Mouse (Mus musculus) intestine, embryonic 16.5 days (tissue): Measurements from ENCODE around the gene Lama5. TPM values are rescaled to one million over a fixed set of nuclear protein-coding genes. Genes with fewer than 3 reads are reported as not detected.
A peak's percentile ranks its signal among the peaks of the same experiment; 100 is the strongest.

ENCODE experiments used
- ATAC-seq: fragments of 200-750 bp; cut with Nextera tagmentation; 2 replicates; pipeline ENCODE4 v1.8.0; 2017; ENCODE audit warnings: moderate TSS enrichment, moderate library complexity
- H3K27ac ChIP-seq: fragments of 300-500 bp; sonication (generic); 2 replicates; pipeline ENCODE4 v1.5.1; 2014; ENCODE audit warnings: mild to moderate bottlenecking, low read length
- H3K27me3 ChIP-seq: fragments of 300-500 bp; sonication (generic); replicated peaks from 2 replicates; pipeline ENCODE4 v1.6.1; 2014; ENCODE audit warnings: low read length, control low read depth, mixed read lengths; ENCODE audit not compliant: control insufficient read depth, insufficient read depth
- H3K36me3 ChIP-seq: fragments of 300-500 bp; sonication (generic); 2 replicates; pipeline ENCODE4 v1.6.1; 2014; ENCODE audit warnings: low read length, control low read depth; ENCODE audit not compliant: control insufficient read depth, insufficient read depth
- H3K4me1 ChIP-seq: fragments of 300-500 bp; sonication (generic); 2 replicates; pipeline ENCODE4 v1.6.1; 2014; ENCODE audit warnings: low read length, control low read depth, mixed read lengths; ENCODE audit not compliant: control insufficient read depth, insufficient read depth
- H3K4me2 ChIP-seq: fragments of 300-500 bp; sonication (generic); 2 replicates; pipeline ENCODE4 v1.6.1; 2014; ENCODE audit warnings: low read depth, low read length, control low read depth
- H3K4me3 ChIP-seq: fragments of 300-500 bp; sonication (generic); 2 replicates; pipeline ENCODE4 v1.5.1; 2014; ENCODE audit warnings: mild to moderate bottlenecking, low read length
- H3K9ac ChIP-seq: fragments of 300-500 bp; sonication (generic); 2 replicates; pipeline ENCODE4 v1.6.1; 2014; ENCODE audit warnings: low read depth, low read length
- H3K9me3 ChIP-seq: fragments of 300-500 bp; sonication (generic); 2 replicates; pipeline ENCODE4 v1.6.1; 2016; ENCODE audit warnings: low read length, control low read depth; ENCODE audit not compliant: control insufficient read depth
- WGBS: fragments of 180-500 bp; shearing (Covaris S2); extraction: QIAGEN DNeasy Blood & Tissue Kit; methylation state at CpG from one replicate; pipeline ENCODE4 v1.1.7; 2014; 5-methylcytosine and 5-hydroxymethylcytosine counted together
- polyA plus RNA-seq: library from polyadenylated mRNA; unstranded; fragments of >200 nt; fragmentation: Nextera tagmentation; extraction: Ambion mirVana; gene quantifications from 2 replicates; pipeline ENCODE4 v1.2.1, GENCODE M21; 2015

Gene Lama5
- polyA plus RNA-seq, 1 experiment from 2014 or later = 26.7 TPM

GRCm38 (mm10) chr2:180219145-180219943, 6.3 kb downstream of the Lama5 start:
- H3K9ac ChIP-seq = peak overlapping the region; percentile 11; the same call in 1 of the 2 replicates
- H3K36me3 ChIP-seq = no peaks in the 10 kb centered on the region
- H3K9me3 ChIP-seq = no peaks in the 10 kb centered on the region
- no peaks in the 10 kb centered on the region for H3K27me3 ChIP-seq
- H3K27ac ChIP-seq = peak overlapping the region; percentile 13; the same call in 1 of the 2 replicates
- peaks cover 76% of the 10 kb centered on the region for H3K4me1 ChIP-seq
- WGBS = 78% methylated on average over 15 of the region's 15 CpGs
- ATAC-seq = no peak
- H3K4me3 ChIP-seq = no peak overlapping the region
- H3K4me2 ChIP-seq = no peak overlapping the region

GRCm38 (mm10) chr2:180218677-180219076, 7.0 kb downstream of the Lama5 start:
- H3K4me2 ChIP-seq = no peak overlapping the region
- WGBS = 42% methylated on average over 5 of the region's 5 CpGs
- ATAC-seq = peak; percentile 6; the same call in 1 of the 2 replicates
- peak overlapping the region; percentile 11; the same call in 1 of the 2 replicates for H3K9ac ChIP-seq
- H3K4me3 ChIP-seq = no peak overlapping the region
- peaks cover 78% of the 10 kb centered on the region for H3K4me1 ChIP-seq
- no peaks in the 10 kb centered on the region for H3K9me3 ChIP-seq
- H3K27ac ChIP-seq = peak overlapping the region; percentile 31; the same call in 1 of the 2 replicates
- no peaks in the 10 kb centered on the region for H3K36me3 ChIP-seq
- H3K27me3 ChIP-seq = no peaks in the 10 kb centered on the region

GRCm38 (mm10) chr2:180218241-180218640, 7.4 kb downstream of the Lama5 start:
- Histone ChIP-seq H3K4me1 (peaks cover 78% of the 10 kb centered on the region), H3K4me3 (no peak overlapping the region), H3K4me2 (no peak overlapping the region), H3K9ac (peak overlapping the region; percentile 11; the same call in 1 of the 2 replicates), H3K9me3 (no peaks in the 10 kb centered on the region), H3K36me3 (no peaks in the 10 kb centered on the region), H3K27ac (peak overlapping the region; percentile 31), H3K27me3 (no peaks in the 10 kb centered on the region)
- WGBS = 65% methylated on average over 3 of the region's 3 CpGs
- no peak for ATAC-seq

GRCm38 (mm10) chr2:180217587-180217986, 8.1 kb downstream of the Lama5 start:
- Histone ChIP-seq H3K4me1 (peaks cover 72% of the 10 kb centered on the region), H3K9me3 (no peaks in the 10 kb centered on the region), H3K9ac (no peak overlapping the region), H3K4me2 (no peak overlapping the region), H3K27ac (no peak overlapping the region; the same call in 1 of the 2 replicates), H3K27me3 (no peaks in the 10 kb centered on the region), H3K4me3 (no peak overlapping the region), H3K36me3 (no peaks in the 10 kb centered on the region)
- WGBS = 88% methylated on average over 8 of the region's 8 CpGs
- ATAC-seq = no peak

- WGBS = 37% methylated on average over 5 of the region's 5 CpGs
- Histone ChIP-seq H3K36me3 (no peaks in the 10 kb centered on the region), H3K4me1 (peaks cover 65% of the 10 kb centered on the region), H3K4me3 (no peak overlapping the region), H3K9me3 (peaks cover 3% of the 10 kb centered on the region; the same call in 1 of the 2 replicates), H3K9ac (no peak overlapping the region), H3K27ac (no peak overlapping the region), H3K27me3 (no peaks in the 10 kb centered on the region), H3K4me2 (no peak overlapping the region)
- no peak for ATAC-seq
Measured at GRCm38 (mm10) chr2:180216921-180217320, 8.7 kb downstream of the Lama5 start.

GRCm38 (mm10) chr2:180215951-180216350, 9.7 kb downstream of the Lama5 start:
- WGBS = 52% methylated on average over 6 of the region's 6 CpGs
- H3K27ac ChIP-seq = peak overlapping the region; percentile 64
- peak; percentile 55 for ATAC-seq
- H3K9ac ChIP-seq = peak overlapping the region; percentile 61; the same call in 1 of the 2 replicates
- H3K4me1 ChIP-seq = peaks cover 57% of the 10 kb centered on the region
- peaks cover 3% of the 10 kb centered on the region; the same call in 1 of the 2 replicates for H3K9me3 ChIP-seq
- H3K36me3 ChIP-seq = no peaks in the 10 kb centered on the region
- no peaks in the 10 kb centered on the region for H3K27me3 ChIP-seq
- H3K4me2 ChIP-seq = no peak overlapping the region
- H3K4me3 ChIP-seq = no peak overlapping the region

- no peak for ATAC-seq
- no peaks in the 10 kb centered on the region for H3K27me3 ChIP-seq
- H3K36me3 ChIP-seq = no peaks in the 10 kb centered on the region
- 0 out of 2 replicates have a peak overlapping the region, but pooled peaks have one; percentile 3 for H3K4me2 ChIP-seq
- H3K4me1 ChIP-seq = peaks cover 52% of the 10 kb centered on the region
- peak overlapping the region; percentile 61 for H3K9ac ChIP-seq
- H3K9me3 ChIP-seq = peaks cover 3% of the 10 kb centered on the region; the same call in 1 of the 2 replicates
- H3K27ac ChIP-seq = peak overlapping the region; percentile 64
- WGBS = 33% methylated on average over 8 of the region's 8 CpGs
- H3K4me3 ChIP-seq = no peak overlapping the region
Measured at GRCm38 (mm10) chr2:180215011-180215461, 10.6 kb downstream of the Lama5 start.

GRCm38 (mm10) chr2:180214352-180214978, 11.2 kb downstream of the Lama5 start:
- ATAC-seq = peak; percentile 66
- H3K9ac ChIP-seq = peak overlapping the region; percentile 61

GRCm38 (mm10) chr2:180212255-180212654, 13.4 kb downstream of the Lama5 start:
- H3K4me1 ChIP-seq = peaks cover 26% of the 10 kb centered on the region
- H3K9me3 ChIP-seq = peaks cover 3% of the 10 kb centered on the region; the same call in 1 of the 2 replicates
- WGBS = 89% methylated on average over 3 of the region's 3 CpGs
- no peak overlapping the region for H3K4me3 ChIP-seq
- H3K9ac ChIP-seq = no peak overlapping the region
- H3K27ac ChIP-seq = no peak overlapping the region
- no peaks in the 10 kb centered on the region for H3K27me3 ChIP-seq
- H3K4me2 ChIP-seq = no peak overlapping the region
- no peak for ATAC-seq
- H3K36me3 ChIP-seq = no peaks in the 10 kb centered on the region

More at GRCm38 (mm10) chr2:180214352-180214978, 11.2 kb downstream of the Lama5 start:
- peaks cover 47% of the 10 kb centered on the region for H3K4me1 ChIP-seq
- peaks cover 3% of the 10 kb centered on the region; the same call in 1 of the 2 replicates for H3K9me3 ChIP-seq
- WGBS = 41% methylated on average over 4 of the region's 4 CpGs
- H3K27me3 ChIP-seq = no peaks in the 10 kb centered on the region
- H3K27ac ChIP-seq = peak overlapping the region; percentile 64
- no peak overlapping the region for H3K4me3 ChIP-seq
- 0 out of 2 replicates have a peak overlapping the region, but pooled peaks have one; percentile 3 for H3K4me2 ChIP-seq
- no peaks in the 10 kb centered on the region for H3K36me3 ChIP-seq
